Mouse (Mus musculus): Measurements from ENCODE around the gene Gadd45a. TPM values are rescaled to one million over a fixed set of nuclear protein-coding genes. Genes with fewer than 3 reads are reported as not detected.
A peak's percentile ranks its signal among the peaks of the same experiment; 100 is the strongest.

Gene Gadd45a
- polyA plus RNA-seq, 1 experiment, result 148 TPM

- H3K27me3 ChIP-seq (replicated peaks), result no peaks in the 10 kb centered on the region
- H3K4me3 ChIP-seq (replicated peaks), result no peak overlapping the region
- peaks cover 40% of the 10 kb centered on the region for H3K4me1 ChIP-seq
- H3K9me3 ChIP-seq, result no peaks in the 10 kb centered on the region
- TF ChIP-seq FLI1 (IDR thresholded peaks at IDR 0.05; ENCODE audit: low read length) (no peak), GATA1 (IDR thresholded peaks at IDR 0.05; ENCODE audit: borderline replicate concordance, low read length) (no peak)
- H3K36me3 ChIP-seq (replicated peaks; ENCODE audit: low read length), result peaks cover 24% of the 10 kb centered on the region
Measured at GRCm38 (mm10) chr6:67010370-67011216, 26.7 kb downstream of the Gadd45a start.

- Histone ChIP-seq H3K4me3 (replicated peaks) (no peak overlapping the region), H3K4me1 (peaks cover 35% of the 10 kb centered on the region), H3K36me3 (replicated peaks; ENCODE audit: low read length) (peaks cover 18% of the 10 kb centered on the region), H3K9me3 (no peaks in the 10 kb centered on the region), H3K27me3 (replicated peaks) (no peaks in the 10 kb centered on the region)
- TF ChIP-seq GATA1 (IDR thresholded peaks at IDR 0.05; ENCODE audit: borderline replicate concordance, low read length) (no peak), FLI1 (IDR thresholded peaks at IDR 0.05; ENCODE audit: low read length) (no peak)
Measured at GRCm38 (mm10) chr6:67009888-67010287, 27.4 kb downstream of the Gadd45a start.

GRCm38 (mm10) chr6:66999800-67000199 lies 37.5 kb downstream of the Gadd45a start:
- H3K36me3 ChIP-seq (replicated peaks; ENCODE audit: low read length), result peaks cover 3% of the 10 kb centered on the region
- no peak overlapping the region for H3K4me3 ChIP-seq (replicated peaks)
- no peaks in the 10 kb centered on the region for H3K27me3 ChIP-seq (replicated peaks)
- peaks cover 52% of the 10 kb centered on the region for H3K4me1 ChIP-seq
- no peak for TF ChIP-seq GATA1 (IDR thresholded peaks at IDR 0.05; ENCODE audit: borderline replicate concordance, low read length)
- no peaks in the 10 kb centered on the region for H3K9me3 ChIP-seq

GRCm38 (mm10) chr6:66998645-66999044 lies 38.6 kb downstream of the Gadd45a start:
- Histone ChIP-seq H3K9me3 (no peaks in the 10 kb centered on the region), H3K36me3 (replicated peaks; ENCODE audit: low read length) (peaks cover 6% of the 10 kb centered on the region), H3K27me3 (replicated peaks) (no peaks in the 10 kb centered on the region), H3K4me1 (peaks cover 60% of the 10 kb centered on the region), H3K4me3 (replicated peaks) (no peak overlapping the region)
- TF ChIP-seq GATA1 (IDR thresholded peaks at IDR 0.05; ENCODE audit: borderline replicate concordance, low read length), result no peak
- no peak for TF ChIP-seq FLI1 (IDR thresholded peaks at IDR 0.05; ENCODE audit: low read length)

GRCm38 (mm10) chr6:66996257-66996656 lies 41.0 kb downstream of the Gadd45a start:
- TF ChIP-seq FLI1 (IDR thresholded peaks at IDR 0.05; ENCODE audit: low read length), result no peak
- TF ChIP-seq GATA1 (IDR thresholded peaks at IDR 0.05; ENCODE audit: borderline replicate concordance, low read length), result no peak

GRCm38 (mm10) chr6:66995825-66996224 lies 41.4 kb downstream of the Gadd45a start:
- Histone ChIP-seq H3K4me1 (peaks cover 84% of the 10 kb centered on the region), H3K36me3 (replicated peaks; ENCODE audit: low read length) (peaks cover 14% of the 10 kb centered on the region), H3K27me3 (replicated peaks) (no peaks in the 10 kb centered on the region), H3K4me3 (replicated peaks) (no peak overlapping the region), H3K9me3 (no peaks in the 10 kb centered on the region)
- TF ChIP-seq GATA1 (IDR thresholded peaks at IDR 0.05; ENCODE audit: borderline replicate concordance, low read length) (no peak), FLI1 (IDR thresholded peaks at IDR 0.05; ENCODE audit: low read length) (no peak)

More at GRCm38 (mm10) chr6:66996257-66996656, 41.0 kb downstream of the Gadd45a start:
- no peaks in the 10 kb centered on the region for H3K9me3 ChIP-seq
- H3K27me3 ChIP-seq (replicated peaks), result no peaks in the 10 kb centered on the region
- H3K36me3 ChIP-seq (replicated peaks; ENCODE audit: low read length), result peaks cover 14% of the 10 kb centered on the region
- peaks cover 81% of the 10 kb centered on the region for H3K4me1 ChIP-seq
- H3K4me3 ChIP-seq (replicated peaks), result no peak overlapping the region

- Histone ChIP-seq H3K36me3 (replicated peaks; ENCODE audit: low read length) (peaks cover 14% of the 10 kb centered on the region), H3K9me3 (no peaks in the 10 kb centered on the region), H3K4me1 (peaks cover 85% of the 10 kb centered on the region), H3K4me3 (replicated peaks) (no peak overlapping the region), H3K27me3 (replicated peaks) (no peaks in the 10 kb centered on the region)
- TF ChIP-seq FLI1 (IDR thresholded peaks at IDR 0.05; ENCODE audit: low read length) (no peak), GATA1 (IDR thresholded peaks at IDR 0.05; ENCODE audit: borderline replicate concordance, low read length) (no peak)
Measured at GRCm38 (mm10) chr6:66994981-66995380, 42.3 kb downstream of the Gadd45a start.

- Histone ChIP-seq H3K4me3 (replicated peaks) (no peak overlapping the region), H3K36me3 (replicated peaks; ENCODE audit: low read length) (peaks cover 18% of the 10 kb centered on the region), H3K27me3 (replicated peaks) (no peaks in the 10 kb centered on the region), H3K4me1 (peaks cover 87% of the 10 kb centered on the region), H3K9me3 (no peaks in the 10 kb centered on the region)
- no peak for TF ChIP-seq FLI1 (IDR thresholded peaks at IDR 0.05; ENCODE audit: low read length)
- TF ChIP-seq GATA1 (IDR thresholded peaks at IDR 0.05; ENCODE audit: borderline replicate concordance, low read length), result no peak
Measured at GRCm38 (mm10) chr6:66992786-66993185, 44.5 kb downstream of the Gadd45a start.

- Histone ChIP-seq H3K36me3 (replicated peaks; ENCODE audit: low read length) (peaks cover 18% of the 10 kb centered on the region), H3K4me1 (peaks cover 87% of the 10 kb centered on the region), H3K9me3 (no peaks in the 10 kb centered on the region), H3K27me3 (replicated peaks) (no peaks in the 10 kb centered on the region), H3K4me3 (replicated peaks) (no peak overlapping the region)
- TF ChIP-seq FLI1 (IDR thresholded peaks at IDR 0.05; ENCODE audit: low read length) (no peak), GATA1 (IDR thresholded peaks at IDR 0.05; ENCODE audit: borderline replicate concordance, low read length) (no peak)
Measured at GRCm38 (mm10) chr6:66992232-66992631, 45.0 kb downstream of the Gadd45a start.

- TF ChIP-seq FLI1 (IDR thresholded peaks at IDR 0.05; ENCODE audit: low read length) (no peak), GATA1 (IDR thresholded peaks at IDR 0.05; ENCODE audit: borderline replicate concordance, low read length) (no peak)
- Histone ChIP-seq H3K4me3 (replicated peaks) (peak overlapping the region; percentile 57), H3K9me3 (no peaks in the 10 kb centered on the region), H3K4me1 (peaks cover 87% of the 10 kb centered on the region), H3K27me3 (replicated peaks) (no peaks in the 10 kb centered on the region), H3K36me3 (replicated peaks; ENCODE audit: low read length) (peaks cover 15% of the 10 kb centered on the region)
Measured at GRCm38 (mm10) chr6:66989518-66989917, 47.7 kb downstream of the Gadd45a start.
